Mouse (Mus musculus) embryonic fibroblast, embryonic 13.5 days (primary cell): ENCODE measurements at regions not wholly inside any gene's neighbourhood (a gene's known extent, or its start where the extent isn't known, plus 50 kb on each side); places are given as distances from the start of the nearest gene placed in this dataset.

Experiments used
- CTCF ChIP-seq: IDR thresholded peaks from 2 replicates; pipeline ENCODE4 v1.5.1; 2011; ENCODE audit warnings: mild to moderate bottlenecking, control low read depth, low read length, moderate library complexity, borderline replicate concordance; ENCODE audit not compliant: insufficient read depth
- POLR2A ChIP-seq: IDR thresholded peaks from 2 replicates; pipeline ENCODE4 v1.6.1; 2011; ENCODE audit warnings: low read depth, mild to moderate bottlenecking, control low read depth, low read length, moderate library complexity

DNA sequence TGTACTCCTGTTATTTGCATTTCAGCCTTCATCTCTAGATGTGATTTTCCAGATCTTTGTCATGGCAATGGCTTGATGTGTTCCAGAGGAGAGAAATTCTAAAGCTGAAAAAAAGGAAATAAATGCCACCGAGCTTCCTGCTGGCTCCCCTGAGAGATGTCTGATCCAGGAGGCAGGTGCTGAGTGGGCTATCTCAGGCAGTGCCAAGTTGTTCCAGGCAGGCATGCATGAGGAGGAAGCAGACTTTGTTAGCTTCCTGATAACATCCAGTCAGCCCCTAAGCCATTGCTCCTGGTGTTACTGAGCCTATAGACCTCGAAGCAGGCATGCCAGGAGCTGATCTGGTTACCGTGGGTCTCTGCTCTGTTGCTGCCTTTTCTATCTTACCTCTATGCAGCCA, 251.7 kb upstream of the Pkdcc start:
- TF ChIP-seq POLR2A (no peak), CTCF (no peak)
